Mouse (Mus musculus) liver, embryonic 11.5 days (tissue): ENCODE data around the gene Socs3. TPM values are rescaled to one million over a fixed set of nuclear protein-coding genes. Genes with fewer than 3 reads are reported as not detected.

Experiments
- ATAC-seq: fragments of 200-750 bp; cut with Nextera tagmentation; replicated peaks from 2 replicates; pipeline ENCODE4 v1.8.0; 2017; ENCODE audit warnings: moderate number of reproducible peaks, mild to moderate bottlenecking, moderate TSS enrichment, moderate library complexity; ENCODE audit not compliant: low FRiP score
- DNase-seq: peaks from one replicate; pipeline ENCODE4 v3.0.0-alpha.2; 2017; ENCODE audit warnings: low spot score
- H3K27ac ChIP-seq: fragments of 300-500 bp; sonication (generic); 2 replicates; pipeline ENCODE4 v1.5.1; 2014; ENCODE audit warnings: mild to moderate bottlenecking, low read depth, low read length, control low read depth
- H3K27me3 ChIP-seq: fragments of 300-500 bp; sonication (generic); replicated peaks from 2 replicates; pipeline ENCODE4 v1.6.1; 2014; ENCODE audit warnings: low read length, mixed read lengths; ENCODE audit not compliant: control insufficient read depth, insufficient read depth
- H3K36me3 ChIP-seq: fragments of 300-500 bp; sonication (generic); 2 replicates; pipeline ENCODE4 v1.6.1; 2014; ENCODE audit warnings: mild to moderate bottlenecking, low read length, moderate library complexity, mixed read lengths; ENCODE audit not compliant: control insufficient read depth, insufficient read depth
- H3K4me1 ChIP-seq: fragments of 300-500 bp; sonication (generic); replicated peaks from 2 replicates; pipeline ENCODE4 v1.6.1; 2014; ENCODE audit warnings: low read length, mixed read lengths; ENCODE audit not compliant: control insufficient read depth, insufficient read depth
- H3K4me2 ChIP-seq: fragments of 300-500 bp; sonication (generic); 2 replicates; pipeline ENCODE4 v1.6.1; 2014; ENCODE audit warnings: mild to moderate bottlenecking, control low read depth, moderate library complexity
- H3K4me3 ChIP-seq: fragments of 300-500 bp; sonication (generic); 2 replicates; pipeline ENCODE4 v1.5.1; 2014; ENCODE audit warnings: low read depth, low read length, control low read depth
- H3K9ac ChIP-seq: fragments of 300-500 bp; sonication (generic); 2 replicates; pipeline ENCODE4 v1.6.1; 2014; ENCODE audit warnings: low read depth, low read length, control low read depth
- H3K9me3 ChIP-seq: fragments of 300-500 bp; sonication (generic); 2 replicates; pipeline ENCODE4 v1.6.1; 2016; ENCODE audit warnings: low read length, inconsistent platforms, mixed read lengths; ENCODE audit not compliant: control insufficient read depth
- WGBS: fragments of 180-500 bp; shearing (Covaris S2); extraction: QIAGEN DNeasy Blood & Tissue Kit; methylation state at CpG from one replicate; pipeline ENCODE4 v1.1.7; 2014; 5-methylcytosine and 5-hydroxymethylcytosine counted together
- polyA plus RNA-seq: library from polyadenylated mRNA; unstranded; fragments of >200 nt; fragmentation: Nextera tagmentation; extraction: Ambion mirVana; gene quantifications from 2 replicates; pipeline ENCODE4 v1.2.1, GENCODE M21; 2014

Gene Socs3
- polyA plus RNA-seq, 1 experiment from 2014 or later, result 3.7 TPM

DNA sequence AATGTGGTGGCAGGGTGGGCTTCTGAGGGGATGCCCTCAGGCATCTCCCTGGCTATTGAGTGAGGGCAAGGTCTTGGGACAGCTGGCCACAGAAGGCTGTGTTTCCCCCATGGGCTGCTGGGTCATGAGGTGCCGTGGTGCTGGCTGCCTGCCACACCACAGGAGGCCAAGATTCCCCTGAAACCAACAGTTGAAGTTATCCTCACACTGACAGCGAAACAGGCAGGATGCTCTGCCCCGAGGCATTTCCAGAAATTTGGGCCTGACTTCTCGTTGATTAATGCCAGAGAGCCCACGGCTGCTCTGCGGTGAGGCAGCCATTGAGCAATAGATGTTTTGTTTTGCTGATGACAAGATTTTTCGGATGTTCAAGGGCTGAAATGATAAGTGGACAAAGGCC is 9.5 kb upstream of the Socs3 start:
- Histone ChIP-seq H3K4me2 (no peak overlapping the region), H3K27me3 (peaks cover 9% of the 10 kb centered on the region), H3K9me3 (no peaks in the 10 kb centered on the region), H3K4me3 (no peak overlapping the region), H3K4me1 (peaks cover 17% of the 10 kb centered on the region), H3K27ac (no peak overlapping the region), H3K36me3 (no peaks in the 10 kb centered on the region), H3K9ac (no peak overlapping the region)
- no peak for ATAC-seq
- 60% methylated on average over 7 of the region's 7 CpGs for WGBS
- DNase-seq, result no peak

- peaks cover 12% of the 10 kb centered on the region for H3K27me3 ChIP-seq
Measured at GRCm38 (mm10) chr11:117977694-117978360, 8.0 kb upstream of the Socs3 start.

GRCm38 (mm10) chr11:117976081-117976582 is 6.3 kb upstream of the Socs3 start:
- Histone ChIP-seq H3K4me1 (peaks cover 20% of the 10 kb centered on the region), H3K4me3 (no peak overlapping the region), H3K27ac (0 out of 2 replicates have a peak overlapping the region, but pooled peaks have one; percentile 43), H3K4me2 (no peak overlapping the region), H3K9me3 (no peaks in the 10 kb centered on the region), H3K27me3 (peaks cover 14% of the 10 kb centered on the region), H3K9ac (no peak overlapping the region), H3K36me3 (no peaks in the 10 kb centered on the region)
- ATAC-seq (no peak), DNase-seq (no peak)
- 27% methylated on average over 8 of the region's 8 CpGs for WGBS

More at GRCm38 (mm10) chr11:117977694-117978360, 8.0 kb upstream of the Socs3 start:
- Histone ChIP-seq H3K27ac (no peak overlapping the region), H3K4me2 (no peak overlapping the region), H3K9ac (no peak overlapping the region), H3K4me3 (no peak overlapping the region), H3K9me3 (no peaks in the 10 kb centered on the region), H3K36me3 (no peaks in the 10 kb centered on the region), H3K4me1 (peaks cover 20% of the 10 kb centered on the region)
- DNase-seq (no peak), ATAC-seq (no peak)
- 67% methylated on average over 4 of the region's 5 CpGs for WGBS

DNA sequence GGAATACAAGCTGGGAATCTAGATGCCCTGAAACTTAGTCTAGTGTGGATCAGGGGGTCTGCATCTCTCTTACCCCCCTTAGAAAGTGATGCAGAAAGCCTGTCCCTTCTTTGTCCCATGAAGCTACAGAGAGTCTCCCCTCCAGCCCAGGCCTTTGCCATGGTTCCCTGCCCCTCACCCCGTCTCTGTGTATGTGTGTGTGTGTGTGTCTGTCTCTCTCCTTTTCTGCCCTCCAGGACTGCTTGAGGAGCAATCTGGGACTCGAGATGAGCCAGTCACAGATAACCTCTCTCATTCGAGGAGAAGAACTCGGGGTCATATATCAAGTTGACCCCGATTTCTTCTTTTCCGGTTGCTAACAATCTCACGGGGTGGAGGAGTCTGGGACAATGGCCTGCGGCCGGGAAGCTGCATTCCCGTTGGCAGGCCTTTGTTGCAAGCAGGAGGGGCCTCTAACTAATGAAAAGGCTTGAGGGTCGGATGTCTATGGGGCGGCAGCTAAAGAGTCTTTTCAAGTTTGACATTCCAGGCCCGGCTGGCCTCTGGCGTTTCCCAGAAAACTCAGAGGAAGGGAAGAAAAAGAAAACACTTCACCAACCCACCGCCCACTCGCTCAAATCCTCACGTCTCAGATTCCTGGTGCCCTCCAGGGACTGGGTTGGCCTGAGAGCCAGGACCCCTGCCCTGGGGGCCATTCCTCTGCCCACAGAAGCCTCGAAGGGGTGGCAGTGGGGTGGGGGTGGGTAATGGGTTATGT is 5.5 kb upstream of the Socs3 start:
- peaks cover 21% of the 10 kb centered on the region for H3K4me1 ChIP-seq
- 0 out of 2 replicates have a peak overlapping the region, but pooled peaks have one; percentile 26 for H3K9ac ChIP-seq
- no peaks in the 10 kb centered on the region for H3K9me3 ChIP-seq
- H3K27me3 ChIP-seq, result peaks cover 14% of the 10 kb centered on the region
- no peak overlapping the region for H3K4me2 ChIP-seq
- no peak overlapping the region for H3K4me3 ChIP-seq
- ATAC-seq (no peak), DNase-seq (no peak)
- WGBS, result 31% methylated on average over 18 of the region's 18 CpGs
- H3K27ac ChIP-seq, result 0 out of 2 replicates have a peak overlapping the region, but pooled peaks have one; percentile 43
- no peaks in the 10 kb centered on the region for H3K36me3 ChIP-seq

GRCm38 (mm10) chr11:117974327-117975125 is 4.7 kb upstream of the Socs3 start:
- no peak overlapping the region for H3K4me2 ChIP-seq
- peaks cover 26% of the 10 kb centered on the region for H3K4me1 ChIP-seq

DNA sequence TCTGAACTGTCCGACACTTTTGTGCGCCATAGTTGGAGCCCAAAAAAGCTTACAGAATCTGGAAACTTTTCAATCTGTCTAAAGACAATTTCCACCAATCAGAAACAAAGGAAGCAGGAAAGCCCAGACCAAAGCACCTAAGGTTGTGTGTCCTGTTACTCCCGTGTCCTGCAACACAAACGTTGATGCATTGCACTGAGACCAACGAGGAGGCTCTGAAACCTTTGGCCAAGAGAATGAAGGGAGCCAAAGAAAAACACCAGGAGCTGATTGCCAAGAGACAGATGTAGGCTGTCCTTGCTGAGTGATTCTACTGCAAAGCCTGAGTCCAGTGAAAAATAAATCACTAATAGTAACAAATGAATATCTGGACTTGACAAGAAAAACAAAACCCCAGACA is 3.7 kb upstream of the Socs3 start:
- Histone ChIP-seq H3K4me3 (no peak overlapping the region), H3K4me2 (no peak overlapping the region), H3K9ac (no peak overlapping the region), H3K4me1 (peaks cover 26% of the 10 kb centered on the region), H3K27ac (no peak overlapping the region), H3K36me3 (no peaks in the 10 kb centered on the region), H3K9me3 (no peaks in the 10 kb centered on the region), H3K27me3 (peaks cover 16% of the 10 kb centered on the region)
- DNase-seq (no peak), ATAC-seq (no peak)
- WGBS, result 46% methylated on average over 5 of the region's 5 CpGs

More at GRCm38 (mm10) chr11:117974327-117975125, 4.7 kb upstream of the Socs3 start:
- no peak overlapping the region for H3K9ac ChIP-seq
- H3K27me3 ChIP-seq, result peaks cover 14% of the 10 kb centered on the region
- no peaks in the 10 kb centered on the region for H3K36me3 ChIP-seq
- ATAC-seq (no peak), DNase-seq (no peak)
- no peak overlapping the region for H3K27ac ChIP-seq
- H3K4me3 ChIP-seq, result no peak overlapping the region
- WGBS, result 15% methylated on average over 14 of the region's 14 CpGs
- H3K9me3 ChIP-seq, result no peaks in the 10 kb centered on the region

DNA sequence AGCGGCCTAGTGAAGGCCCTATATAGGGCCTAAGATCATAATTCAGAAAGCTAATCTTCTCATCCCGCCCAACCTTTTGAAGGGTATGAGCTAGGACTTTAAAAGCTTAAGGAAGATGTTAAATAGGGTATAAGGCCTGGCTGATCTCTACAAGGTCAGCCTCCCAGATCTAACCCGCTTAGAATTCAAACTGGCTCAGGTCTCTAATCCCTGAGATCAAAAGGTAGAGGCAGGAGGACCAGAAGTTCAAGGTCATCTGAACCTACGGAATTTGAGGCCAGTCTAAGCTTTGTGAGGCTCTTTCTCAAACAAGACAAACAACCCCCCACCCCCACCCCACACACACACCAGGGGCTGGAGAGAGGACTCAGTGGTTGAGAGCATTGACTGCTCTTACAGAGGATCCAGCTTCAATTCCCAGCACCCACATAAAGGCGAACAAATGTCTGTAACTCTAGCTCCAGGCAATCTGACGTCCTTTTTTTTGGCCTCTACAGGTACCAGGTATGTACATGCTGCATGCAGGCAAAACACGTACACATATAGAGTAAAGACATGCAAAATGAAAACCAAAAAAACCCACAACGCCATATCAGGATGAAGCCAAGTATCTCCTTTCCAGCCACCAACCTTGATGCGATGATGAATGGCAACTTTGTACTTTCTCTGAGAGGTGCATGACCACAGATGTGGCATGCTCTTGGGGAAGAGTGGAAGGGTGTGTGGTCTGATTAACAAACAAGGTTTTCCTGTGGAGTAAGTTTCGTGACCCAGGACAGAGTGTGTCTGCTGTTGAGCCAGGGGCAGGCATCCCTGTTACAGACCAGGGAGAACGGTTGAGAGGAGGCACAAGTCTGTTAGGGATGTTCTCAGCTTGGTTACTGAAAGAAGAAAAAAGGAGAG is 3.1 kb upstream of the Socs3 start:
- WGBS, result 58% methylated on average over 11 of the region's 11 CpGs
- H3K4me3 ChIP-seq, result no peak overlapping the region
- no peak overlapping the region for H3K9ac ChIP-seq
- H3K4me1 ChIP-seq, result peaks cover 30% of the 10 kb centered on the region
- H3K4me2 ChIP-seq, result no peak overlapping the region
- DNase-seq (no peak), ATAC-seq (no peak)
- no peaks in the 10 kb centered on the region for H3K9me3 ChIP-seq
- no peak overlapping the region for H3K27ac ChIP-seq
- no peaks in the 10 kb centered on the region for H3K36me3 ChIP-seq
- peaks cover 22% of the 10 kb centered on the region for H3K27me3 ChIP-seq
